In genomic region chr11:93997141-93997775, GRCm38 (mm10) we compare ENCODE assay signal across 8 mouse cellular contexts. TPM values are rescaled to one million over a fixed set of nuclear protein-coding genes. Genes with fewer than 3 reads are reported as not detected.
DNase-seq lines count a peak whose midpoint lies in the region; ATAC-seq and TF ChIP-seq lines count a peak whose summit lies in the region.

No protein-coding gene starts in this region.

- no peak for TF ChIP-seq CTCF in intestine, postnatal 0 days (IDR thresholded peaks at IDR 0.05; ENCODE audit: low read depth)

- peak overlapping the region; percentile 98 for H3K4me3 ChIP-seq in intestine, postnatal 0 days (ENCODE audit: low read depth, low read length)
- peak overlapping the region; percentile 87 for H3K4me3 ChIP-seq in neural tube, embryonic 15.5 days (replicated peaks)

- ATAC-seq in intestine, postnatal 0 days: peak; percentile 52
- no peak for ATAC-seq in neural tube, embryonic 15.5 days (ENCODE audit: low FRiP score)

- peak overlapping the region; percentile 80 for H3K4me2 ChIP-seq in intestine, postnatal 0 days (replicated peaks; ENCODE audit: low read depth)
- peak overlapping the region; percentile 85 for H3K4me2 ChIP-seq in neural tube, embryonic 15.5 days

- H3K36me3 ChIP-seq in intestine, postnatal 0 days (ENCODE audit: control insufficient read depth, insufficient read depth): no peaks in the 10 kb centered on the region
- H3K36me3 ChIP-seq in neural tube, embryonic 15.5 days: no peaks in the 10 kb centered on the region

- 0 out of 2 replicates have a peak, but pooled peaks cover 7% of the 10 kb centered on the region for H3K4me1 ChIP-seq in intestine, postnatal 0 days (replicated peaks; ENCODE audit: control insufficient read depth, insufficient read depth, low read length)
- peaks cover 41% of the 10 kb centered on the region for H3K4me1 ChIP-seq in neural tube, embryonic 15.5 days

- no peaks in the 10 kb centered on the region for H3K27me3 ChIP-seq in intestine, postnatal 0 days (replicated peaks; ENCODE audit: control insufficient read depth, insufficient read depth, low read length)
- no peaks in the 10 kb centered on the region for H3K27me3 ChIP-seq in neural tube, embryonic 15.5 days (replicated peaks)

- WGBS in intestine, postnatal 0 days: 17% methylated on average over 13 of the region's 13 CpGs
- 35% methylated on average over 13 of the region's 13 CpGs for WGBS in neural tube, embryonic 15.5 days

- H3K27ac ChIP-seq in intestine, postnatal 0 days (ENCODE audit: low read depth, low read length): peak overlapping the region; percentile 97
- H3K27ac ChIP-seq in neural tube, embryonic 15.5 days (replicated peaks): no peak overlapping the region

- H3K9me3 ChIP-seq in intestine, postnatal 0 days (ENCODE audit: control insufficient read depth): no peaks in the 10 kb centered on the region
- no peaks in the 10 kb centered on the region for H3K9me3 ChIP-seq in neural tube, embryonic 15.5 days (replicated peaks)

- peak; percentile 24 to 41 for DNase-seq in right cerebral cortex, postnatal 10 days (ENCODE audit: low spot score in 2 of 2)
- no peak for DNase-seq in right cerebral cortex, postnatal 4 days
- DNase-seq in c-Kit-positive CD71-positive TER-119-negative erythroid progenitor cells, embryonic 14.5 days (ENCODE audit: low read depth): peak; percentile 62
- peak; percentile 96 for DNase-seq in heart, adult 11 months
- peak; percentile 82 to 89 for DNase-seq in lung, adult 18-20 months
- no peak for DNase-seq in frontal cortex, postnatal 36 days (ENCODE audit: low spot score in 2 of 2)

- H3K9ac ChIP-seq in intestine, postnatal 0 days (ENCODE audit: low read depth, low read length): peak overlapping the region; percentile 97; the same call in 1 of the 2 replicates
- H3K9ac ChIP-seq in neural tube, embryonic 15.5 days (replicated peaks): peak overlapping the region; percentile 21; the same call in 1 of the 2 replicates

RNA-seq across cellular contexts. Expression of gene Spag9, which starts 1.4 kb away (rescaled TPM):
- polyA plus RNA-seq in intestine, postnatal 0 days (2015; fragmentation: Nextera tagmentation; extraction: Ambion mirVana): 64.1 and 72.3 TPM in 2 replicates
- 64.9 and 71.1 TPM in 2 replicates for polyA plus RNA-seq in neural tube, embryonic 15.5 days (2015; fragmentation: Nextera tagmentation; extraction: Ambion mirVana)

RNA-seq across cellular contexts. Expression of gene Nme1, which starts 28.9 kb away (rescaled TPM):
- 132 and 146 TPM in 2 replicates for polyA plus RNA-seq in intestine, postnatal 0 days (2015; fragmentation: Nextera tagmentation; extraction: Ambion mirVana)
- 321 and 363 TPM in 2 replicates for polyA plus RNA-seq in neural tube, embryonic 15.5 days (2015; fragmentation: Nextera tagmentation; extraction: Ambion mirVana)

RNA-seq across cellular contexts. Expression of gene Gm20390, which starts 29.2 kb away (rescaled TPM):
- 228 and 239 TPM in 2 replicates for polyA plus RNA-seq in intestine, postnatal 0 days (2015; fragmentation: Nextera tagmentation; extraction: Ambion mirVana)
- 377 and 385 TPM in 2 replicates for polyA plus RNA-seq in neural tube, embryonic 15.5 days (2015; fragmentation: Nextera tagmentation; extraction: Ambion mirVana)

RNA-seq across cellular contexts. Expression of gene Nme2, which starts 41.2 kb away (rescaled TPM):
- 370 and 400 TPM in 2 replicates for polyA plus RNA-seq in intestine, postnatal 0 days (2015; fragmentation: Nextera tagmentation; extraction: Ambion mirVana)
- polyA plus RNA-seq in neural tube, embryonic 15.5 days (2015; fragmentation: Nextera tagmentation; extraction: Ambion mirVana): 101 and 107 TPM in 2 replicates

Comparison
In these comparisons a context has a peak if more than half of its experiments do, and no peak if none do; other contexts are left out.
1. DNase-seq: peak in right cerebral cortex, postnatal 10 days (2 of 2), c-Kit-positive CD71-positive TER-119-negative erythroid progenitor cells, embryonic 14.5 days (single experiment), heart, adult 11 months (single experiment) and lung, adult 18-20 months (2 of 2); none in right cerebral cortex, postnatal 4 days (single experiment) and frontal cortex, postnatal 36 days (0 of 2).